ENCODE assay signal across 29 mouse cellular contexts in the genomic region with DNA sequence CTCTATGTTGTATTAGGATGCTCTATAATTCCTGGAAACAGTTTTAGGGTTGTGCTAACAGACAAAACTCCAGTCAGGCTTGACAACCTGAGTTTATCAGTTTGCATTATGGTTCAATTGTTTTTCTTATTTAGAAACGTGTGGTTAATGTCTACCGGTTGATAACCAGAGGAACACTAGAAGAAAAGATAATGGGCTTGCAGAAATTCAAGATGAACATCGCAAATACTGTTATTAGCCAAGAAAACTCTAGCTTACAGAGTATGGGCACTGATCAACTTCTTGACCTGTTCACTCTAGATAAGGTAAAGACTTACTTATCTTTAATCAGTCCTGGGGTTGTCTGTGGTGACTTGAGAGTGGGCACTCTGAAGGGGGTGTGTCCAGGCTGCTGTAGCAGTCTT.
DNase-seq lines count a peak whose midpoint lies in the region; ATAC-seq and TF ChIP-seq lines count a peak whose summit lies in the region.
"Had no signal": no experiment of that assay in that cellular context is flagged by ENCODE, and none has a peak within 500 bp of the region (broad histone marks: within the 10 kb centered on the region; RNA-seq: fewer than 3 reads in every experiment).

No protein-coding gene starts in this region.

- H3K27ac ChIP-seq in liver, embryonic 12.5 days, result peak overlapping the region; percentile 76
- H3K27ac ChIP-seq in liver, postnatal 0 days (ENCODE audit: low read depth), result no peak overlapping the region
- no peak overlapping the region for H3K27ac ChIP-seq in intestine, postnatal 0 days (ENCODE audit: low read depth, low read length)
- H3K27ac ChIP-seq: embryonic facial prominence, embryonic 13.5 days; heart, embryonic 15.5 days; hindbrain, embryonic 12.5 days; hindbrain, postnatal 0 days; intestine, embryonic 15.5 days; kidney, postnatal 0 days; midbrain, embryonic 12.5 days; neural tube, embryonic 12.5 days had no signal

- H3K4me3 ChIP-seq in G1E (ENCODE audit: low read depth, low read length), result peak overlapping the region; percentile 46; the same call in 1 of the 2 replicates
- no peak overlapping the region for H3K4me3 ChIP-seq in liver, embryonic 12.5 days
- H3K4me3 ChIP-seq in liver, postnatal 0 days (ENCODE audit: low read depth, low read length), result no peak overlapping the region
- no peak overlapping the region for H3K4me3 ChIP-seq in intestine, postnatal 0 days (ENCODE audit: low read depth, low read length)
- H3K4me3 ChIP-seq: embryonic facial prominence, embryonic 13.5 days; erythroblast, embryonic 14.5 days; heart, embryonic 15.5 days; hindbrain, embryonic 12.5 days; intestine, embryonic 15.5 days; midbrain, embryonic 12.5 days; myocyte; neural tube, embryonic 12.5 days had no signal

- WGBS in liver, embryonic 12.5 days (ENCODE audit: insufficient replicate concordance), result 26% methylated on average over 3 of the region's 3 CpGs
- 47% methylated on average over 3 of the region's 3 CpGs for WGBS in liver, postnatal 0 days (ENCODE audit: insufficient replicate concordance)
- WGBS in intestine, postnatal 0 days, result 86% methylated on average over 3 of the region's 3 CpGs

- H3K4me1 ChIP-seq in G1E (ENCODE audit: insufficient read depth, low read depth, low read length), result peaks cover 57% of the 10 kb centered on the region
- peaks cover 32% of the 10 kb centered on the region for H3K4me1 ChIP-seq in liver, embryonic 12.5 days
- H3K4me1 ChIP-seq in liver, postnatal 0 days (ENCODE audit: insufficient read depth), result no peaks in the 10 kb centered on the region
- no peaks in the 10 kb centered on the region for H3K4me1 ChIP-seq in intestine, postnatal 0 days (replicated peaks; ENCODE audit: control insufficient read depth, insufficient read depth, low read length)
- H3K4me1 ChIP-seq: embryonic facial prominence, embryonic 13.5 days; heart, embryonic 15.5 days; hindbrain, embryonic 12.5 days; intestine, embryonic 15.5 days; midbrain, embryonic 12.5 days; neural tube, embryonic 12.5 days had no signal

- H3K36me3 ChIP-seq in G1E (replicated peaks), result peaks cover 94% of the 10 kb centered on the region
- H3K36me3 ChIP-seq in liver, embryonic 12.5 days, result peaks cover 95% of the 10 kb centered on the region
- H3K36me3 ChIP-seq in liver, postnatal 0 days (replicated peaks; ENCODE audit: insufficient read depth, low read length), result peaks cover 81% of the 10 kb centered on the region
- H3K36me3 ChIP-seq in intestine, postnatal 0 days (ENCODE audit: control insufficient read depth, insufficient read depth), result peaks cover 64% of the 10 kb centered on the region

- peak overlapping the region; percentile 32; the same call in 1 of the 2 replicates for H3K4me2 ChIP-seq in liver, embryonic 12.5 days
- H3K4me2 ChIP-seq in liver, postnatal 0 days (ENCODE audit: low read depth, low read length), result no peak overlapping the region
- H3K4me2 ChIP-seq in intestine, postnatal 0 days (replicated peaks; ENCODE audit: low read depth), result no peak overlapping the region
- H3K4me2 ChIP-seq: embryonic facial prominence, embryonic 13.5 days; heart, embryonic 15.5 days; hindbrain, embryonic 12.5 days; intestine, embryonic 15.5 days; lung, embryonic 14.5 days; midbrain, embryonic 12.5 days; neural tube, embryonic 12.5 days had no signal

- DNase-seq in G1E (ENCODE audit: low spot score) (peak; percentile 75), MEL-GATA-1-ER (ENCODE audit: extremely low read depth, low read depth) (peak; percentile 23)
- no peak for DNase-seq in liver, postnatal 0 days
- DNase-seq in gastrocnemius, postnatal 36 days, result no peak
- DNase-seq in heart, postnatal 25 days (ENCODE audit: low spot score), result no peak
- DNase-seq: adrenal gland, adult 8-10 months; cerebellum, adult 11-12 months; cerebellum, adult 9-11 months; forebrain, postnatal 0 days; heart, postnatal 36 days; kidney, adult 8-10 months; kidney, postnatal 4 days; left cerebral cortex, postnatal 4 days; lung, embryonic 14.5 days; lung, postnatal 14 days; thymus, postnatal 14 days had no signal

- H3K9ac ChIP-seq in liver, embryonic 12.5 days, result no peak overlapping the region
- H3K9ac ChIP-seq in liver, postnatal 0 days (replicated peaks), result no peak overlapping the region
- H3K9ac ChIP-seq in intestine, postnatal 0 days (ENCODE audit: low read depth, low read length), result no peak overlapping the region
- H3K9ac ChIP-seq: embryonic facial prominence, embryonic 13.5 days; forebrain, postnatal 0 days; heart, embryonic 15.5 days; hindbrain, embryonic 12.5 days; intestine, embryonic 15.5 days; lung, embryonic 14.5 days; midbrain, embryonic 12.5 days; neural tube, embryonic 12.5 days had no signal

- no peaks in the 10 kb centered on the region for H3K27me3 ChIP-seq in G1E (ENCODE audit: insufficient read depth, low read length)
- H3K27me3 ChIP-seq in liver, embryonic 12.5 days (replicated peaks), result no peaks in the 10 kb centered on the region
- H3K27me3 ChIP-seq in liver, postnatal 0 days (ENCODE audit: insufficient read depth, low read length), result no peaks in the 10 kb centered on the region
- H3K27me3 ChIP-seq in intestine, postnatal 0 days (replicated peaks; ENCODE audit: control insufficient read depth, insufficient read depth, low read length), result no peaks in the 10 kb centered on the region
- H3K27me3 ChIP-seq: embryonic facial prominence, embryonic 13.5 days; heart, embryonic 15.5 days; hindbrain, embryonic 12.5 days; intestine, embryonic 15.5 days; midbrain, embryonic 12.5 days; neural tube, embryonic 12.5 days had no signal

- peak; percentile 86 for ATAC-seq in G1E (ENCODE audit: extremely low read depth, insufficient number of reproducible peaks, low FRiP score, poor library complexity, severe bottlenecking)
- peak; percentile 91 for ATAC-seq in liver, embryonic 12.5 days
- ATAC-seq in liver, postnatal 0 days, result peak; percentile 58
- ATAC-seq in intestine, postnatal 0 days, result no peak
- ATAC-seq: CD4-positive, CD25-positive, alpha-beta regulatory T cell, adult 4 months; forebrain, postnatal 0 days; hindbrain, postnatal 0 days; intestine, embryonic 15.5 days had no signal

- TF ChIP-seq CTCF in G1E (IDR thresholded peaks at IDR 0.05; ENCODE audit: low read depth, low read length), result no peak
- TF ChIP-seq CTCF in liver, postnatal 0 days (IDR thresholded peaks at IDR 0.05; ENCODE audit: low read depth), result no peak
- no peak for TF ChIP-seq CTCF in intestine, postnatal 0 days (IDR thresholded peaks at IDR 0.05; ENCODE audit: low read depth)

- intact Hi-C loops in gastrocnemius, postnatal 36 days (cut with DNase I), result loop anchor here (5.0 kb wide), 1 partner anchor 48 kb away; no protein-coding TSS in a partner anchor
- intact Hi-C loops in heart, postnatal 25 days (cut with DNase I), result no loop called here

- H3K9me3 ChIP-seq in G1E (replicated peaks), result no peaks in the 10 kb centered on the region
- no peaks in the 10 kb centered on the region for H3K9me3 ChIP-seq in liver, embryonic 12.5 days (replicated peaks)
- H3K9me3 ChIP-seq in liver, postnatal 0 days (ENCODE audit: low read length), result no peaks in the 10 kb centered on the region
- H3K9me3 ChIP-seq in intestine, postnatal 0 days (ENCODE audit: control insufficient read depth), result no peaks in the 10 kb centered on the region
- H3K9me3 ChIP-seq: embryonic facial prominence, embryonic 13.5 days; heart, embryonic 15.5 days; hindbrain, embryonic 12.5 days; intestine, embryonic 15.5 days; midbrain, embryonic 12.5 days; neural tube, embryonic 12.5 days had no signal

- TF ChIP-seq EP300 in liver, postnatal 0 days (IDR thresholded peaks at IDR 0.05; ENCODE audit: low read depth), result peak; percentile 74

Comparison
In these comparisons a context has a peak if more than half of its experiments do, and no peak if none do; other contexts are left out.
1. DNase-seq: peak in G1E (single experiment) and MEL-GATA-1-ER (single experiment); none in liver, postnatal 0 days (single experiment), gastrocnemius, postnatal 36 days (0 of 2) and heart, postnatal 25 days (single experiment).